Mouse (Mus musculus): ENCODE data around the gene Robo2. TPM values are rescaled to one million over a fixed set of nuclear protein-coding genes. Genes with fewer than 3 reads are reported as not detected.

Robo2 gene
- 60.7 and 61.0 TPM in 2 replicates for polyA plus RNA-seq (2016; fragmentation: Nextera tagmentation; extraction: Ambion mirVana)

- WGBS = under 1% methylated on average over 37 of the region's 43 CpGs
Observed at GRCm38 (mm10) chr16:74411481-74412251, at the start of gene Robo2. Robo2 (minus strand) TSS chr16:74411825.

GRCm38 (mm10) chr16:74458138-74458537 is 46.5 kb upstream of the Robo2 start:
- Histone ChIP-seq H3K9me3 (no peaks in the 10 kb centered on the region), H3K4me1 (0 out of 2 replicates have a peak, but pooled peaks cover 10% of the 10 kb centered on the region), H3K4me3 (no peak overlapping the region), H3K36me3 (no peaks in the 10 kb centered on the region), H3K27me3 (no peaks in the 10 kb centered on the region), H3K4me2 (replicated peaks) (no peak overlapping the region), H3K9ac (replicated peaks) (no peak overlapping the region), H3K27ac (replicated peaks) (no peak overlapping the region)
- WGBS = 88% methylated on average over 3 of the region's 3 CpGs
- ATAC-seq (ENCODE audit: low FRiP score, low read depth) = no peak

More at GRCm38 (mm10) chr16:74411481-74412251, at the start of gene Robo2:
- Histone ChIP-seq H3K4me1 (peaks cover 14% of the 10 kb centered on the region; the same call in 1 of the 2 replicates), H3K4me3 (peak within 1 kb of the TSS; percentile 58), H3K4me2 (replicated peaks) (peak within 1 kb of the TSS; percentile 68), H3K9ac (replicated peaks) (peak within 1 kb of the TSS; percentile 68), H3K27ac (replicated peaks) (peak within 1 kb of the TSS; percentile 82), H3K36me3 (no peaks in the 10 kb centered on the region), H3K9me3 (no peaks in the 10 kb centered on the region), H3K27me3 (peaks cover 7% of the 10 kb centered on the region; the same call in 1 of the 2 replicates)
- peak; percentile 89 for ATAC-seq (ENCODE audit: low FRiP score, low read depth)

- Histone ChIP-seq H3K4me2 (replicated peaks) (no peak overlapping the region), H3K36me3 (no peaks in the 10 kb centered on the region), H3K9me3 (no peaks in the 10 kb centered on the region), H3K4me1 (0 out of 2 replicates have a peak, but pooled peaks cover 10% of the 10 kb centered on the region), H3K4me3 (no peak overlapping the region), H3K27me3 (no peaks in the 10 kb centered on the region), H3K27ac (replicated peaks) (no peak overlapping the region), H3K9ac (replicated peaks) (no peak overlapping the region)
- no peak for ATAC-seq (ENCODE audit: low FRiP score, low read depth)
- WGBS = 89% methylated on average over 8 of the region's 8 CpGs
Observed at GRCm38 (mm10) chr16:74457736-74458135, 46.1 kb upstream of the Robo2 start.

- Histone ChIP-seq H3K9me3 (no peaks in the 10 kb centered on the region), H3K4me1 (0 out of 2 replicates have a peak, but pooled peaks cover 10% of the 10 kb centered on the region), H3K27me3 (no peaks in the 10 kb centered on the region), H3K9ac (replicated peaks) (no peak overlapping the region), H3K36me3 (no peaks in the 10 kb centered on the region), H3K4me2 (replicated peaks) (no peak overlapping the region), H3K27ac (replicated peaks) (no peak overlapping the region), H3K4me3 (no peak overlapping the region)
- 80% methylated on average over 5 of the region's 5 CpGs for WGBS
- ATAC-seq (ENCODE audit: low FRiP score, low read depth) = no peak; the same call in 1 of the 2 replicates
Observed at GRCm38 (mm10) chr16:74456808-74457470, 45.3 kb upstream of the Robo2 start.

- Histone ChIP-seq H3K36me3 (no peaks in the 10 kb centered on the region), H3K4me1 (0 out of 2 replicates have a peak, but pooled peaks cover 10% of the 10 kb centered on the region), H3K4me2 (replicated peaks) (no peak overlapping the region), H3K9ac (replicated peaks) (no peak overlapping the region), H3K9me3 (no peaks in the 10 kb centered on the region), H3K27ac (replicated peaks) (no peak overlapping the region), H3K27me3 (no peaks in the 10 kb centered on the region), H3K4me3 (no peak overlapping the region)
- 32% methylated on average over 2 of the region's 2 CpGs for WGBS
- ATAC-seq (ENCODE audit: low FRiP score, low read depth) = 0 out of 2 replicates have a peak, but pooled peaks have one; percentile 57
Observed at GRCm38 (mm10) chr16:74455179-74455578, 43.6 kb upstream of the Robo2 start.

- no peaks in the 10 kb centered on the region for H3K4me1 ChIP-seq
- no peak overlapping the region for H3K27ac ChIP-seq (replicated peaks)
- no peak overlapping the region for H3K9ac ChIP-seq (replicated peaks)
- no peaks in the 10 kb centered on the region for H3K27me3 ChIP-seq
- H3K4me2 ChIP-seq (replicated peaks) = no peak overlapping the region
- no peak for ATAC-seq (ENCODE audit: low FRiP score, low read depth)
- H3K9me3 ChIP-seq = no peaks in the 10 kb centered on the region
- no peaks in the 10 kb centered on the region for H3K36me3 ChIP-seq
- 92% methylated on average over 4 of the region's 4 CpGs for WGBS
- no peak overlapping the region for H3K4me3 ChIP-seq
Observed at GRCm38 (mm10) chr16:74448025-74448424, 36.4 kb upstream of the Robo2 start.

GRCm38 (mm10) chr16:74427071-74427470 is 15.4 kb upstream of the Robo2 start:
- Histone ChIP-seq H3K9ac (replicated peaks) (no peak overlapping the region), H3K4me1 (no peaks in the 10 kb centered on the region), H3K4me2 (replicated peaks) (no peak overlapping the region), H3K27ac (replicated peaks) (no peak overlapping the region), H3K9me3 (no peaks in the 10 kb centered on the region), H3K36me3 (no peaks in the 10 kb centered on the region), H3K27me3 (no peaks in the 10 kb centered on the region), H3K4me3 (no peak overlapping the region)
- WGBS = 14% methylated on average over 2 of the region's 2 CpGs
- no peak for ATAC-seq (ENCODE audit: low FRiP score, low read depth)

GRCm38 (mm10) chr16:74420324-74420723 is 8.7 kb upstream of the Robo2 start:
- H3K27ac ChIP-seq (replicated peaks) = no peak overlapping the region
- H3K4me3 ChIP-seq = no peak overlapping the region
- no peaks in the 10 kb centered on the region for H3K36me3 ChIP-seq
- H3K9me3 ChIP-seq = no peaks in the 10 kb centered on the region
- H3K4me2 ChIP-seq (replicated peaks) = no peak overlapping the region
- no peaks in the 10 kb centered on the region for H3K4me1 ChIP-seq
- ATAC-seq (ENCODE audit: low FRiP score, low read depth) = no peak
- WGBS = 77% methylated on average over 2 of the region's 2 CpGs
- no peak overlapping the region for H3K9ac ChIP-seq (replicated peaks)
- H3K27me3 ChIP-seq = no peaks in the 10 kb centered on the region

GRCm38 (mm10) chr16:74412471-74413291 is 1.1 kb upstream of the Robo2 start:
- Histone ChIP-seq H3K9me3 (no peaks in the 10 kb centered on the region), H3K4me3 (peak overlapping the region; percentile 58), H3K9ac (replicated peaks) (peak overlapping the region; percentile 68), H3K27me3 (peaks cover 7% of the 10 kb centered on the region; the same call in 1 of the 2 replicates), H3K4me1 (peaks cover 14% of the 10 kb centered on the region; the same call in 1 of the 2 replicates), H3K36me3 (no peaks in the 10 kb centered on the region), H3K4me2 (replicated peaks) (peak overlapping the region; percentile 68), H3K27ac (replicated peaks) (peak overlapping the region; percentile 82)
- WGBS = 0% methylated on average over 20 of the region's 20 CpGs
- ATAC-seq (ENCODE audit: low FRiP score, low read depth) = peak; percentile 57

GRCm38 (mm10) chr16:74411021-74411420 is 604 bp downstream of the Robo2 start:
- no peak for ATAC-seq (ENCODE audit: low FRiP score, low read depth)
- H3K27me3 ChIP-seq = peaks cover 7% of the 10 kb centered on the region; the same call in 1 of the 2 replicates

GRCm38 (mm10) chr16:74410125-74410524 is 1.5 kb downstream of the Robo2 start:
- 28% methylated on average over 6 of the region's 6 CpGs for WGBS
- Histone ChIP-seq H3K4me1 (peaks cover 14% of the 10 kb centered on the region; the same call in 1 of the 2 replicates), H3K27me3 (peaks cover 7% of the 10 kb centered on the region; the same call in 1 of the 2 replicates), H3K27ac (replicated peaks) (no peak overlapping the region; the same call in 1 of the 2 replicates), H3K9ac (replicated peaks) (peak overlapping the region; percentile 68), H3K4me2 (replicated peaks) (peak overlapping the region; percentile 68), H3K4me3 (peak overlapping the region; percentile 58), H3K36me3 (no peaks in the 10 kb centered on the region), H3K9me3 (no peaks in the 10 kb centered on the region)
- no peak for ATAC-seq (ENCODE audit: low FRiP score, low read depth)

More at GRCm38 (mm10) chr16:74411021-74411420, 604 bp downstream of the Robo2 start:
- Histone ChIP-seq H3K9me3 (no peaks in the 10 kb centered on the region), H3K4me2 (replicated peaks) (peak overlapping the region; percentile 68), H3K27ac (replicated peaks) (peak overlapping the region; percentile 82), H3K9ac (replicated peaks) (peak overlapping the region; percentile 68), H3K36me3 (no peaks in the 10 kb centered on the region), H3K4me1 (peaks cover 14% of the 10 kb centered on the region; the same call in 1 of the 2 replicates), H3K4me3 (peak overlapping the region; percentile 58)
- 0% methylated on average over 16 of the region's 16 CpGs for WGBS

Data from midbrain, embryonic 12.5 days (tissue).